Comparison of ENCODE assay signal across 8 mouse cellular contexts in genomic region chr9:53247953-53248397, GRCm38 (mm10). TPM values are rescaled to one million over a fixed set of nuclear protein-coding genes. Genes with fewer than 3 reads are reported as not detected.
A peak's percentile ranks its signal among the peaks of the same experiment; 100 is the strongest.
DNase-seq lines count a peak whose midpoint lies in the region; ATAC-seq and TF ChIP-seq lines count a peak whose summit lies in the region.

Gene Ddx10, minus strand, starts transcription at chr9:53248053.

- H3K27me3 ChIP-seq in hindbrain, postnatal 0 days (ENCODE audit: insufficient read depth, low read length): no peaks in the 10 kb centered on the region

- no peaks in the 10 kb centered on the region for H3K36me3 ChIP-seq in hindbrain, postnatal 0 days (ENCODE audit: insufficient read depth, low read length)

- peak; percentile 99 for ATAC-seq in common myeloid progenitor, adult 5-6 weeks (replicated peaks; ENCODE audit: low read depth, poor library complexity, severe bottlenecking)
- ATAC-seq in hindbrain, postnatal 0 days: peak; percentile 100
- ATAC-seq in megakaryocyte, adult 5-6 weeks (ENCODE audit: poor library complexity, severe bottlenecking): peak; percentile 99

- DNase-seq in ZHBTc4 (ENCODE audit: low read depth, low spot score): peak; percentile 99
- peak; percentile 98 for DNase-seq in gastrocnemius, adult 2 months
- peak; percentile 99 for DNase-seq in hindbrain, postnatal 0 days (ENCODE audit: low spot score)
- DNase-seq in left cerebral cortex, adult 2 months (ENCODE audit: extremely low spot score in 1 of 2, low spot score in 2 of 2): peak; percentile 97 to 99
- DNase-seq in right cerebral cortex, adult 2 months (ENCODE audit: low spot score in 2 of 2): peak; percentile 99
- DNase-seq in urinary bladder, postnatal 14 days (ENCODE audit: low spot score): peak; percentile 98

- H3K4me3 ChIP-seq in gastrocnemius, adult 2 months: peak within 1 kb of the TSS; percentile 98
- H3K4me3 ChIP-seq in hindbrain, postnatal 0 days (ENCODE audit: low read length): peak within 1 kb of the TSS; percentile 85
- H3K4me3 ChIP-seq in left cerebral cortex, adult 2 months: peak within 1 kb of the TSS; percentile 84

- H3K9me3 ChIP-seq in hindbrain, postnatal 0 days (ENCODE audit: low read length): no peaks in the 10 kb centered on the region

- intact Hi-C loops in gastrocnemius, adult 2 months (cut with DNase I): loop anchor here (5.0 to 10.0 kb wide), 2 partner anchors 289 to 417 kb away; partner anchors contain the start of genes Atm and Npat
- intact Hi-C loops in left cerebral cortex, adult 2 months (cut with DNase I): no loop called here

- no peak for TF ChIP-seq CTCF in gastrocnemius, adult 2 months (IDR thresholded peaks at IDR 0.05)
- TF ChIP-seq CTCF in hindbrain, postnatal 0 days (IDR thresholded peaks at IDR 0.05; ENCODE audit: low read depth): no peak
- TF ChIP-seq CTCF in left cerebral cortex, adult 2 months (IDR thresholded peaks at IDR 0.05): no peak

- peak within 1 kb of the TSS; percentile 92 for H3K4me2 ChIP-seq in hindbrain, postnatal 0 days (ENCODE audit: low read depth, low read length)

- peaks cover 11% of the 10 kb centered on the region for H3K4me1 ChIP-seq in hindbrain, postnatal 0 days (ENCODE audit: insufficient read depth, low read length)

- H3K27ac ChIP-seq in gastrocnemius, adult 2 months: peak within 1 kb of the TSS; percentile 84
- H3K27ac ChIP-seq in hindbrain, postnatal 0 days: peak within 1 kb of the TSS; percentile 52; the same call in 1 of the 2 replicates
- H3K27ac ChIP-seq in left cerebral cortex, adult 2 months: peak within 1 kb of the TSS; percentile 51

- WGBS in hindbrain, postnatal 0 days: under 1% methylated on average over 35 of the region's 35 CpGs

- peak within 1 kb of the TSS; percentile 65 for H3K9ac ChIP-seq in hindbrain, postnatal 0 days (replicated peaks; ENCODE audit: low read length)

RNA-seq across cellular contexts. Expression of gene Ddx10, which starts in this region (rescaled TPM):
- total RNA-seq in common myeloid progenitor, adult 5-6 weeks (2017): 83.3 and 86.2 TPM in 2 replicates
- total RNA-seq in gastrocnemius, adult 2 months (2021): 10 to 100 TPM in 1 of 2 experiments, 1 to 10 TPM in 1; 9.9 to 10.7 TPM
- 6.8 and 6.9 TPM in 2 replicates for total RNA-seq in hindbrain, postnatal 0 days (2014; rRNA removed)
- polyA plus RNA-seq in hindbrain, postnatal 0 days (2015; fragmentation: Nextera tagmentation; extraction: Ambion mirVana): 18.9 and 22.1 TPM in 2 replicates
- total RNA-seq in left cerebral cortex, adult 2 months (2021): 10 to 100 TPM; 19.8 to 22.1 TPM
- 24.0 and 24.7 TPM in 2 replicates for total RNA-seq in megakaryocyte, adult 5-6 weeks (2015)
- 28.8 and 33.9 TPM in 2 replicates for total RNA-seq in megakaryocyte, adult 5-6 weeks (2017)

Comparison
In these comparisons a context has a peak if more than half of its experiments do, and no peak if none do; other contexts are left out.
1. Peak in every context shown above with its lines: DNase-seq, ATAC-seq, H3K4me3 ChIP-seq and H3K27ac ChIP-seq.